Mouse (Mus musculus): ENCODE results near the gene Foxi2. TPM values are rescaled to one million over a fixed set of nuclear protein-coding genes. Genes with fewer than 3 reads are reported as not detected.

The Foxi2 gene
- polyA plus RNA-seq, 1 experiment from 2014 or later = 0.54 TPM

- ATAC-seq (ENCODE audit: insufficient number of reproducible peaks, insufficient read depth, low FRiP score, low TSS enrichment) = no peak
- no peak overlapping the region for H3K9ac ChIP-seq
- peaks cover 4% of the 10 kb centered on the region; the same call in 1 of the 2 replicates for H3K4me1 ChIP-seq
- H3K27me3 ChIP-seq = peaks cover 33% of the 10 kb centered on the region
- H3K27ac ChIP-seq = no peak overlapping the region
- 70% methylated on average over 3 of the region's 3 CpGs for WGBS
- H3K9me3 ChIP-seq = no peaks in the 10 kb centered on the region
- H3K4me3 ChIP-seq = no peak overlapping the region
- no peaks in the 10 kb centered on the region for H3K36me3 ChIP-seq
- no peak overlapping the region for H3K4me2 ChIP-seq (replicated peaks)
Measured at GRCm38 (mm10) chr7:135406761-135407160, 3.3 kb upstream of the Foxi2 start.

GRCm38 (mm10) chr7:135408501-135408900, 1.6 kb upstream of the Foxi2 start:
- H3K27me3 ChIP-seq = peaks cover 47% of the 10 kb centered on the region
- H3K9me3 ChIP-seq = no peaks in the 10 kb centered on the region
- H3K9ac ChIP-seq = no peak overlapping the region
- H3K4me2 ChIP-seq (replicated peaks) = no peak overlapping the region
- ATAC-seq (ENCODE audit: insufficient number of reproducible peaks, insufficient read depth, low FRiP score, low TSS enrichment) = no peak
- H3K36me3 ChIP-seq = no peaks in the 10 kb centered on the region
- no peak overlapping the region for H3K27ac ChIP-seq
- no peak overlapping the region for H3K4me3 ChIP-seq
- 78% methylated on average over 3 of the region's 3 CpGs for WGBS
- peaks cover 4% of the 10 kb centered on the region; the same call in 1 of the 2 replicates for H3K4me1 ChIP-seq

GRCm38 (mm10) chr7:135412357-135412756, 2.2 kb downstream of the Foxi2 start:
- WGBS = 66% methylated on average over 6 of the region's 6 CpGs
- no peak for ATAC-seq (ENCODE audit: insufficient number of reproducible peaks, insufficient read depth, low FRiP score, low TSS enrichment)
- Histone ChIP-seq H3K9me3 (no peaks in the 10 kb centered on the region), H3K27me3 (peaks cover 43% of the 10 kb centered on the region), H3K27ac (no peak overlapping the region), H3K4me2 (replicated peaks) (no peak overlapping the region), H3K9ac (no peak overlapping the region), H3K36me3 (no peaks in the 10 kb centered on the region), H3K4me1 (peaks cover 4% of the 10 kb centered on the region; the same call in 1 of the 2 replicates), H3K4me3 (no peak overlapping the region)

GRCm38 (mm10) chr7:135428840-135429239, 18.7 kb downstream of the Foxi2 start:
- H3K4me3 ChIP-seq = no peak overlapping the region
- H3K27me3 ChIP-seq = no peaks in the 10 kb centered on the region
- no peak overlapping the region for H3K9ac ChIP-seq
- no peak for ATAC-seq (ENCODE audit: insufficient number of reproducible peaks, insufficient read depth, low FRiP score, low TSS enrichment)
- WGBS = 95% methylated on average over 6 of the region's 6 CpGs
- no peaks in the 10 kb centered on the region for H3K9me3 ChIP-seq
- no peaks in the 10 kb centered on the region for H3K36me3 ChIP-seq
- no peak overlapping the region for H3K27ac ChIP-seq
- H3K4me1 ChIP-seq = no peaks in the 10 kb centered on the region
- H3K4me2 ChIP-seq (replicated peaks) = no peak overlapping the region

DNA sequence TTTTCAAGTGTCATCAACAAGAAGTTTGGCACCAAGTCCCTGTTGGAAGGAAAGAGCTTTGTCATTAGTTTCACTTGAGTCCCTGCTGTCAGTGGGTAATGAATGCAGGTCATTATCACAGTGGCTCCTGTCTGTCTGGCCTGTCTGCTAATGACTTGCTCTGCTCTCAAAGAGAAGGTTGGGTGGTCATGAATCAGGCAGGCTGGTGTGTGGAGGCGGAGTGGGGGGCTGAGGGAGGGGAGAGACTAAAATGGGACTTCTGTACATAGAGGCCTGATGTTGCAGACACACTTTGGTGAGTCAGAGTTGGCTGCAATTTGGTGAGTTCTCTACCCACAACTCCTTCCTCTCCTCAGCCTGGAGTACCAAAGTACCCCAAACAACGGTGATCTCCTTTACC, 20.8 kb downstream of the Foxi2 start:
- H3K4me2 ChIP-seq (replicated peaks) = no peak overlapping the region
- no peaks in the 10 kb centered on the region for H3K36me3 ChIP-seq
- ATAC-seq (ENCODE audit: insufficient number of reproducible peaks, insufficient read depth, low FRiP score, low TSS enrichment) = no peak
- H3K4me1 ChIP-seq = no peaks in the 10 kb centered on the region
- no peaks in the 10 kb centered on the region for H3K27me3 ChIP-seq
- no peak overlapping the region for H3K9ac ChIP-seq
- H3K9me3 ChIP-seq = no peaks in the 10 kb centered on the region
- 68% methylated on average over 2 of the region's 2 CpGs for WGBS
- H3K27ac ChIP-seq = no peak overlapping the region
- H3K4me3 ChIP-seq = no peak overlapping the region

- Histone ChIP-seq H3K36me3 (no peaks in the 10 kb centered on the region), H3K4me1 (no peaks in the 10 kb centered on the region), H3K9ac (no peak overlapping the region), H3K9me3 (no peaks in the 10 kb centered on the region), H3K27me3 (no peaks in the 10 kb centered on the region), H3K4me2 (replicated peaks) (no peak overlapping the region), H3K27ac (no peak overlapping the region), H3K4me3 (no peak overlapping the region)
- WGBS = 75% methylated on average over 4 of the region's 4 CpGs
- no peak for ATAC-seq (ENCODE audit: insufficient number of reproducible peaks, insufficient read depth, low FRiP score, low TSS enrichment)
Measured at GRCm38 (mm10) chr7:135443903-135444302, 33.8 kb downstream of the Foxi2 start.

DNA sequence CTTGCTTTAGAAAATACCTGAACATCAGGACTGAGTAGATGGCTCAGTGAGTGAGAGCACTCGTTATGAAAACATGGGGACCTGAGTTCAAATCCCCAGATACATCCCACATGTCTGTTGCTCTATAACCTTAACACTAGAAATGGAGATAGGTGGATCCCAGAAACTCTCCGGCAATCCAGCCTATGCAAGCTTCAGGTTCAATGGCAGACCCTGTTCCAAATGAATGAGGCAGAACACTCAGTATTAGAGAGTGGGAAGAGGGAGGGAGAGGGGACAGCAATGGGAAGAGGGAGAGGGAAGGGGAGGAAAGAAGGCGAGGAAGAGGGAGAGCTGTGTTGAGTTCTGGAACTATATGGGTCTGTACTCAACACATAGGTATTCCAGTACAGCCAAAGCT, 41.2 kb downstream of the Foxi2 start:
- no peak overlapping the region for H3K4me3 ChIP-seq
- H3K9me3 ChIP-seq = no peaks in the 10 kb centered on the region
- no peaks in the 10 kb centered on the region for H3K4me1 ChIP-seq
- H3K9ac ChIP-seq = no peak overlapping the region
- 77% methylated on average over 3 of the region's 3 CpGs for WGBS
- no peak overlapping the region for H3K27ac ChIP-seq
- ATAC-seq (ENCODE audit: insufficient number of reproducible peaks, insufficient read depth, low FRiP score, low TSS enrichment) = no peak
- no peaks in the 10 kb centered on the region for H3K36me3 ChIP-seq
- H3K27me3 ChIP-seq = no peaks in the 10 kb centered on the region
- H3K4me2 ChIP-seq (replicated peaks) = no peak overlapping the region

DNA sequence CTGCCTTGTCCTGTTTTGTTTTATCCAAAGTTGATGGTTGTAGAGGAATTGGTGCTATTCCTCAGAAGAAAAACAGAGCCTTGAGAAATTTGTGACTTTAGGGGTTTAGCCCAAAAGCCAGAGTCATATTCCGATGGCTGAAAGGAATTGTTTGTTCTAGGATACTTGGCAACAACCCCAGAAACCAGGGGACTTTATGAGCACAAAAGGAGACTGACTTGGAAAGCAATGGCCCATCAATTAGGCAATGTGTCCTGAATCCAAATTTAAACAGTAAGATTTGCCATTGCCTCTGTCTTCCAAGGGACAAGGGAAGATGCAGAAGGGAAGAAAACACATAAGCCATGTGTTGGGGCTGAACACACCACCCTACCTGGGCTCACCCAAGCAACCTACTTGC, 42.3 kb downstream of the Foxi2 start:
- Histone ChIP-seq H3K9me3 (no peaks in the 10 kb centered on the region), H3K4me1 (no peaks in the 10 kb centered on the region), H3K27ac (no peak overlapping the region), H3K4me2 (replicated peaks) (no peak overlapping the region), H3K27me3 (no peaks in the 10 kb centered on the region), H3K9ac (no peak overlapping the region), H3K36me3 (no peaks in the 10 kb centered on the region), H3K4me3 (no peak overlapping the region)
- no peak for ATAC-seq (ENCODE audit: insufficient number of reproducible peaks, insufficient read depth, low FRiP score, low TSS enrichment)
- 75% methylated on average over 1 of the region's 1 CpGs for WGBS

DNA sequence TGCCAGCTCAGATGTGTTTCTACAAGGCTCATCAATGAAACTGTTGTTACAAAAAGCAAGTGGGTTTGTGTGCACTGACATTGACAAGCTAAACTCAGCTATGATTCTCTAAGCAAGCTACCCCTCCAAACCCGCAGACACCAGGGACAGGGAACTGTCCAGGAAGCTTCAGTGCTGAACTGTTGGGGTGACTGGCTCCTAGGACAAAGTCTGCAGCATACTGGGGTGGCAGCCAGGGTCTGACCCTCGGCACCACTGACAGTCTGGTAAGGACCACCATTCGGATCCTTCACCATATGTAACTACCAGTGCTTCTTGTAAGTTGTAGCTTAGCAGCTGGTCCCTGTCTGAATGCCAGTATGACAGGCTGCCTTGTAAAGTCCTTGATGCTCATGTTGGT, 43.6 kb downstream of the Foxi2 start:
- ATAC-seq (ENCODE audit: insufficient number of reproducible peaks, insufficient read depth, low FRiP score, low TSS enrichment) = no peak
- Histone ChIP-seq H3K9ac (no peak overlapping the region), H3K4me2 (replicated peaks) (no peak overlapping the region), H3K36me3 (no peaks in the 10 kb centered on the region), H3K4me1 (no peaks in the 10 kb centered on the region), H3K27me3 (no peaks in the 10 kb centered on the region), H3K27ac (no peak overlapping the region), H3K4me3 (no peak overlapping the region), H3K9me3 (no peaks in the 10 kb centered on the region)
- WGBS = 42% methylated on average over 3 of the region's 3 CpGs

Other genes starting within 250 kb of the Foxi2 start
- gene Nps, start 151.6 kb upstream of the Foxi2 start, polyA plus RNA-seq (2016; fragmentation: Nextera tagmentation; extraction: Ambion mirVana) = 0.27 TPM in 1 of 2 replicates, not detected in the other
- not detected in 2 replicates for gene Clrn3, start 118.3 kb downstream of the Foxi2 start, polyA plus RNA-seq (2016; fragmentation: Nextera tagmentation; extraction: Ambion mirVana)
- 2.4 and 2.5 TPM in 2 replicates for gene Ptpre, start 127.2 kb downstream of the Foxi2 start, polyA plus RNA-seq (2016; fragmentation: Nextera tagmentation; extraction: Ambion mirVana)

Data from embryonic facial prominence, embryonic 12.5 days (tissue).